Mouse (Mus musculus): ENCODE measurements around the gene Cpa5. TPM values are rescaled to one million over a fixed set of nuclear protein-coding genes. Genes with fewer than 3 reads are reported as not detected.

The Cpa5 gene
- polyA plus RNA-seq, 1 experiment from 2014 or later, result 0.27 TPM

DNA sequence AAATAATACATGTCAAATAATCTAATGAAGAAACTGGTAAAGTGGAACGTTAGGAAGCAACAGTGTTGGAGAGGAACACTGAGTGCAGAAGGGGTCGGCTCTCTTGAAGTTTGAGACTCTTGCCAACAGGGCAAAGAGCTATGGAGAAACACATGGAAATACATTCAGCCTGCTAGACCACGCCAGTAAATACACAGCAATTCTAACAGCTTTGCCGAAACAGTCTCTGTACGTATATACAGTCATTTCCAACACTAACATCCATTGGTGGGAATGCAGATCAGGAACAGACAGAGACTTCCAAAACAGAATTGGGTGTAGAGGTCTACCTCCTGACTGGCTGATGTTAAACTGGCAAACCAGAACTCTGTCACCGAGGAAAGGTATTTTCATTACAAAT is 42.7 kb downstream of the Cpa5 start:
- no peak for DNase-seq (ENCODE audit: low spot score)
- Histone ChIP-seq H3K4me1 (ENCODE audit: control insufficient read depth, insufficient read depth, low read length) (peaks cover 10% of the 10 kb centered on the region; the same call in 1 of the 2 replicates), H3K36me3 (replicated peaks; ENCODE audit: control insufficient read depth, insufficient read depth, low read depth, low read length) (no peaks in the 10 kb centered on the region; the same call in 1 of the 2 replicates), H3K27me3 (ENCODE audit: control insufficient read depth, insufficient read depth, low read length) (no peaks in the 10 kb centered on the region), H3K27ac (replicated peaks; ENCODE audit: low read depth, low read length) (peak overlapping the region; percentile 43; the same call in 1 of the 2 replicates), H3K4me2 (ENCODE audit: low read depth, low read length) (no peak overlapping the region), H3K9me3 (replicated peaks; ENCODE audit: control insufficient read depth, low read length) (no peaks in the 10 kb centered on the region), H3K4me3 (ENCODE audit: low read depth, low read length) (no peak overlapping the region), H3K9ac (replicated peaks; ENCODE audit: low read length) (no peak overlapping the region)
- 77% methylated on average over 6 of the region's 6 CpGs for WGBS
- no peak for ATAC-seq (replicated peaks; ENCODE audit: insufficient number of reproducible peaks, low FRiP score, low TSS enrichment, low read depth)

DNA sequence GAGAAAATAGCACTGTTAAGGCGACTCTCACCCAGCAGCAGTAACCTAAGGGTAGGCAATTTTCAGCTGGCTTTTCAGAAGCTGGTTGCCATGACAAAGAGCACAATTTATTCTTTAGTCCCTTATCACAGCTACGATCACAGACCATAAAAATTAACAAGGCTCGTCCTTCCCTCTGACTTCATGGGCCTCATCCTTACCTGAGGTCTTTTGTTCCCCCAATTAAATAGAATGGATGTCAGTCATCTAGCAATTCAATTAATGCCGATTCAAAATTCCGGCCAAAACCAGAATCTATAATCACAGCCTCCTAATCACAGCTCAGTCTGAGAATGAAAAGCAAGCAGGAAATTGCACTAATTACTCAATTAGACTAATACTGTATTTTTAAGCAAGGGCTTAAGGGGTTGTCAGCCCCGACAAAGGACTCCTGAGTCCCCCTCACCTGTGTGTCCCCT is 43.6 kb downstream of the Cpa5 start:
- 36% methylated on average over 6 of the region's 6 CpGs for WGBS
- H3K4me3 ChIP-seq (ENCODE audit: low read depth, low read length), result no peak overlapping the region
- DNase-seq (ENCODE audit: low spot score) (no peak), ATAC-seq (replicated peaks; ENCODE audit: insufficient number of reproducible peaks, low FRiP score, low TSS enrichment, low read depth) (no peak)
- H3K9me3 ChIP-seq (replicated peaks; ENCODE audit: control insufficient read depth, low read length), result no peaks in the 10 kb centered on the region
- H3K4me1 ChIP-seq (ENCODE audit: control insufficient read depth, insufficient read depth, low read length), result peaks cover 10% of the 10 kb centered on the region; the same call in 1 of the 2 replicates
- H3K27me3 ChIP-seq (ENCODE audit: control insufficient read depth, insufficient read depth, low read length), result no peaks in the 10 kb centered on the region
- H3K9ac ChIP-seq (replicated peaks; ENCODE audit: low read length), result no peak overlapping the region
- no peak overlapping the region for H3K4me2 ChIP-seq (ENCODE audit: low read depth, low read length)
- 0 out of 2 replicates have a peak overlapping the region, but pooled peaks have one; percentile 10 for H3K27ac ChIP-seq (replicated peaks; ENCODE audit: low read depth, low read length)
- no peaks in the 10 kb centered on the region; the same call in 1 of the 2 replicates for H3K36me3 ChIP-seq (replicated peaks; ENCODE audit: control insufficient read depth, insufficient read depth, low read depth, low read length)

DNA sequence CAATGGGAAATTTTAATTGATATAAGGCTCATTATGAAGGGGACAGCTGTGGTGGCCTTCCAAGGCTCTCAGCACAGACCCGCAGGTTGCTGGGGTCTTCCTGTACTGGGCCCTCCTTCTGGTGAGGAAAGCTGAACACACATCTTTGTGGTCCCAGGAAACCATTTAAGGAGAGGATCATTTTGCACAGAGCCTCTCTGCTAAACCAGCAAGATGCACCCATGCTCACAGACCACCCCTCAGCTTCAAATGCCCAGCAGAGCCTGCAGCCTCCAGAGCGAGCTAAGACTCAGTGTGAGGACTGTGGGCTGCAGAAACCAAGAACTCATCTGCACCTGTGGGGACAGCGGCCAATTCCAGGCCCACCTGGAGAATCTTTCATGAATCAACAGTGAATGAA is 44.1 kb downstream of the Cpa5 start:
- H3K9ac ChIP-seq (replicated peaks; ENCODE audit: low read length), result no peak overlapping the region; the same call in 1 of the 2 replicates
- H3K4me1 ChIP-seq (ENCODE audit: control insufficient read depth, insufficient read depth, low read length), result peaks cover 10% of the 10 kb centered on the region; the same call in 1 of the 2 replicates
- no peak overlapping the region for H3K4me3 ChIP-seq (ENCODE audit: low read depth, low read length)
- ATAC-seq (replicated peaks; ENCODE audit: insufficient number of reproducible peaks, low FRiP score, low TSS enrichment, low read depth), result no peak
- H3K27me3 ChIP-seq (ENCODE audit: control insufficient read depth, insufficient read depth, low read length), result no peaks in the 10 kb centered on the region
- no peaks in the 10 kb centered on the region; the same call in 1 of the 2 replicates for H3K36me3 ChIP-seq (replicated peaks; ENCODE audit: control insufficient read depth, insufficient read depth, low read depth, low read length)
- no peaks in the 10 kb centered on the region for H3K9me3 ChIP-seq (replicated peaks; ENCODE audit: control insufficient read depth, low read length)
- 71% methylated on average over 3 of the region's 3 CpGs for WGBS
- DNase-seq (ENCODE audit: low spot score), result no peak
- 0 out of 2 replicates have a peak overlapping the region, but pooled peaks have one; percentile 10 for H3K27ac ChIP-seq (replicated peaks; ENCODE audit: low read depth, low read length)
- no peak overlapping the region for H3K4me2 ChIP-seq (ENCODE audit: low read depth, low read length)

DNA sequence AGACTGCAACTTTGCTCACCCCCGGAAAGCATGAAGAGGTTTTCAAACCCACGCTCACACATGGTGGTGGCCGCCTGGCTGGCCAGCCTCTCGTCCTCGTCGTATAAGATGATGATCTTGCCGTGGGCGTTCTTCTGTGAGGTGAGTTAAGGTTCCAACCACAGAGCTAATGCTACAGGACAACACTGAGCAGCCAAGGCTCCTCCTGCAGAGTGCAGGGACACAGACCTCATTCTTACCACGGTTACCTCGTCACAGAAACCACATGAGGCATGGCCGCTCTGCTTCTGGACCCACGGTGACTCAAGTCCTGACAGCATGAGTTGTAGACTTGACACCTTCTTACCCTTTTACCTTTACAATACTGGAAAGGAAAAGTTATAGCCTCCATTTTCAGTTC is 46.5 kb downstream of the Cpa5 start:
- WGBS, result 94% methylated on average over 12 of the region's 12 CpGs
- Histone ChIP-seq H3K36me3 (replicated peaks; ENCODE audit: control insufficient read depth, insufficient read depth, low read depth, low read length) (no peaks in the 10 kb centered on the region; the same call in 1 of the 2 replicates), H3K9ac (replicated peaks; ENCODE audit: low read length) (no peak overlapping the region), H3K4me1 (ENCODE audit: control insufficient read depth, insufficient read depth, low read length) (peaks cover 10% of the 10 kb centered on the region; the same call in 1 of the 2 replicates), H3K27ac (replicated peaks; ENCODE audit: low read depth, low read length) (no peak overlapping the region), H3K4me3 (ENCODE audit: low read depth, low read length) (no peak overlapping the region), H3K27me3 (ENCODE audit: control insufficient read depth, insufficient read depth, low read length) (no peaks in the 10 kb centered on the region), H3K9me3 (replicated peaks; ENCODE audit: control insufficient read depth, low read length) (no peaks in the 10 kb centered on the region), H3K4me2 (ENCODE audit: low read depth, low read length) (no peak overlapping the region)
- ATAC-seq (replicated peaks; ENCODE audit: insufficient number of reproducible peaks, low FRiP score, low TSS enrichment, low read depth) (no peak), DNase-seq (ENCODE audit: low spot score) (no peak)

DNA sequence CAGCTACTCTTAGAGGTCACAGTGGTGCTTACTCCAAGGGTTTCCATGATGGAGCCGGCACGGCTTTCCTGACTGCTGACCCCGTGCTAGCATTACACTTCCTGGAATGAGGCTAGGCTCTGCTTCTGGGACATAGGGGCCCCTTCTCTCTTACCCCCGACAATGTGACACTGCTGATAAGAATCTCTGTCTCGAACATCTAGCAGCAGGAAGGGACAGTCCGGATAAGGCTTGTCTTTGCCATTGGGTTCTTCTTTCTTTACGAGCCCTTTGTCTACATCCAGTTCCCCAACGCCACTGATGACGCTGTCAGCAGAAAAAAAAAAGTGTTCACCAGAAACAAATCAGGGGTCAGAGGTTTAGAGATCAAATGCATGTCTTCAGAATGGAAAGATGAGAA is 47.8 kb downstream of the Cpa5 start:
- Histone ChIP-seq H3K4me1 (ENCODE audit: control insufficient read depth, insufficient read depth, low read length) (peaks cover 10% of the 10 kb centered on the region; the same call in 1 of the 2 replicates), H3K4me2 (ENCODE audit: low read depth, low read length) (no peak overlapping the region), H3K9ac (replicated peaks; ENCODE audit: low read length) (no peak overlapping the region), H3K27ac (replicated peaks; ENCODE audit: low read depth, low read length) (no peak overlapping the region), H3K4me3 (ENCODE audit: low read depth, low read length) (no peak overlapping the region), H3K36me3 (replicated peaks; ENCODE audit: control insufficient read depth, insufficient read depth, low read depth, low read length) (no peaks in the 10 kb centered on the region; the same call in 1 of the 2 replicates), H3K9me3 (replicated peaks; ENCODE audit: control insufficient read depth, low read length) (no peaks in the 10 kb centered on the region), H3K27me3 (ENCODE audit: control insufficient read depth, insufficient read depth, low read length) (no peaks in the 10 kb centered on the region)
- ATAC-seq (replicated peaks; ENCODE audit: insufficient number of reproducible peaks, low FRiP score, low TSS enrichment, low read depth), result no peak
- 61% methylated on average over 9 of the region's 9 CpGs for WGBS
- no peak for DNase-seq (ENCODE audit: low spot score)

DNA sequence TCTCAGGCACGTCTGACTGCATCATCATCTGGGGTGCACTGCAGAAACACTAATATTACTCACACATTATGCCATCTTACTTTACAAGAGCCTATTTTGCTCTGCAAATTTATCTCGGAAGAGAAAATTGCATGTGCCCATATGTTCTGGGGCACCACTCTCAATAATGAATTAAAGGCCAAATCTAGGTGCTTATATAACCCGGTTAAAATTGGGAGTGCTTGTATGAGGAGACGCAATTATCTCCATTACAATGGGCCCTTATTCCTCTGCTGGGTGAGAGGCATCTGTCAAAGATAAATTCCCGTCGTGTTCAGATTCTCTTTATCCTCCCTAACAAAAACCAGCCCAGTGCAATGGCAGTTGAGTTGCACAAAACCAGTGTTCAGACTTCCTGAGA is 54.0 kb downstream of the Cpa5 start:
- DNase-seq (ENCODE audit: low spot score) (no peak), ATAC-seq (replicated peaks; ENCODE audit: insufficient number of reproducible peaks, low FRiP score, low TSS enrichment, low read depth) (no peak)
- H3K9ac ChIP-seq (replicated peaks; ENCODE audit: low read length), result no peak overlapping the region
- H3K27me3 ChIP-seq (ENCODE audit: control insufficient read depth, insufficient read depth, low read length), result no peaks in the 10 kb centered on the region
- no peak overlapping the region for H3K4me2 ChIP-seq (ENCODE audit: low read depth, low read length)
- WGBS, result 24% methylated on average over 6 of the region's 6 CpGs
- H3K4me1 ChIP-seq (ENCODE audit: control insufficient read depth, insufficient read depth, low read length), result no peaks in the 10 kb centered on the region
- no peak overlapping the region for H3K4me3 ChIP-seq (ENCODE audit: low read depth, low read length)
- peak overlapping the region; percentile 66 for H3K27ac ChIP-seq (replicated peaks; ENCODE audit: low read depth, low read length)
- H3K36me3 ChIP-seq (replicated peaks; ENCODE audit: control insufficient read depth, insufficient read depth, low read depth, low read length), result no peaks in the 10 kb centered on the region
- H3K9me3 ChIP-seq (replicated peaks; ENCODE audit: control insufficient read depth, low read length), result no peaks in the 10 kb centered on the region

DNA sequence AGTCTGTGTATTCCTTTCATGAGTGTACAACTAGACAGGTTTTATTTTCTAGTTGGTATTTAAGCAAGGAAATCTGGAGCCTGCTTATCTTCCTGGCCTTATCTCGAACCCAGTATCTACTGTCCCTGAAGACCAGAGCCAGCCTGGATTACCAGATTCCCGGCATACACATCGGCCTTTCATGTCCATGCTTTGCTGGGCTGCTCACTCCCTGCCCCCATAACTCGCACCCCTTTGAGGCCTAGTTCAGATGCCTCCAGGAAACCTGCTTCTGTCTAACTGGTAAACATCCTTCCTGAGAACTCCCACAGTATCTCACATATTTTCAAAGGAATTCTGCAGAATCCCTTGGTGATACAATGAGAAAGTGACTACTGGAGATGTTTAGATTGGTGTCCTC is 54.5 kb downstream of the Cpa5 start:
- no peak for ATAC-seq (replicated peaks; ENCODE audit: insufficient number of reproducible peaks, low FRiP score, low TSS enrichment, low read depth)
- H3K4me1 ChIP-seq (ENCODE audit: control insufficient read depth, insufficient read depth, low read length), result no peaks in the 10 kb centered on the region
- no peak for DNase-seq (ENCODE audit: low spot score)

DNA sequence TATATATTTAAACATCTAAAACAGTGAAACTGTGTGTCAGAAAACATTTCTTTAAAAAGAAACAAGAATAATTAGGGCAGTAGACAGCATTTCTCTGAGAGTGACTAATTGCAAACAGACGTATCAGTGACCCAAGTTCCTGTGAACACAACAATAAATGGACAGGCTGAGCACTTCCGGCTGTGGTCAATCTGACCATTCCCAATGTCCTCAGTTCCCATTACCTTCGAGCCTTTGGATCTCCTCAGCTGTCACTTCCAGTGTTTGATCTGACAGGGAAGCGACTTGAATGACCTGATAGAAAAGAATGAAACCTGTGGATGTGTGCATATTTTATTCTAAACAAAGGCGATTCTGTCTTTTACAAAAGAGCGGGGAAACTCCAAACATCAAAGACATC is 55.2 kb downstream of the Cpa5 start:
- WGBS, result 19% methylated on average over 6 of the region's 6 CpGs
- H3K9ac ChIP-seq (replicated peaks; ENCODE audit: low read length), result no peak overlapping the region
- H3K4me2 ChIP-seq (ENCODE audit: low read depth, low read length), result no peak overlapping the region
- no peak overlapping the region for H3K27ac ChIP-seq (replicated peaks; ENCODE audit: low read depth, low read length)
- H3K4me3 ChIP-seq (ENCODE audit: low read depth, low read length), result no peak overlapping the region
- H3K9me3 ChIP-seq (replicated peaks; ENCODE audit: control insufficient read depth, low read length), result no peaks in the 10 kb centered on the region
- H3K4me1 ChIP-seq (ENCODE audit: control insufficient read depth, insufficient read depth, low read length), result no peaks in the 10 kb centered on the region
- DNase-seq (ENCODE audit: low spot score) (no peak), ATAC-seq (replicated peaks; ENCODE audit: insufficient number of reproducible peaks, low FRiP score, low TSS enrichment, low read depth) (no peak)
- H3K27me3 ChIP-seq (ENCODE audit: control insufficient read depth, insufficient read depth, low read length), result no peaks in the 10 kb centered on the region
- H3K36me3 ChIP-seq (replicated peaks; ENCODE audit: control insufficient read depth, insufficient read depth, low read depth, low read length), result no peaks in the 10 kb centered on the region

More for the DNA sequence above, 54.5 kb downstream of the Cpa5 start:
- Histone ChIP-seq H3K9me3 (replicated peaks; ENCODE audit: control insufficient read depth, low read length) (no peaks in the 10 kb centered on the region), H3K27ac (replicated peaks; ENCODE audit: low read depth, low read length) (peak overlapping the region; percentile 66), H3K4me2 (ENCODE audit: low read depth, low read length) (no peak overlapping the region), H3K27me3 (ENCODE audit: control insufficient read depth, insufficient read depth, low read length) (no peaks in the 10 kb centered on the region), H3K9ac (replicated peaks; ENCODE audit: low read length) (no peak overlapping the region), H3K4me3 (ENCODE audit: low read depth, low read length) (no peak overlapping the region), H3K36me3 (replicated peaks; ENCODE audit: control insufficient read depth, insufficient read depth, low read depth, low read length) (no peaks in the 10 kb centered on the region)
- WGBS, result 15% methylated on average over 4 of the region's 4 CpGs
